Mouse (Mus musculus): Measurements from ENCODE around the gene Fadd.

DNA sequence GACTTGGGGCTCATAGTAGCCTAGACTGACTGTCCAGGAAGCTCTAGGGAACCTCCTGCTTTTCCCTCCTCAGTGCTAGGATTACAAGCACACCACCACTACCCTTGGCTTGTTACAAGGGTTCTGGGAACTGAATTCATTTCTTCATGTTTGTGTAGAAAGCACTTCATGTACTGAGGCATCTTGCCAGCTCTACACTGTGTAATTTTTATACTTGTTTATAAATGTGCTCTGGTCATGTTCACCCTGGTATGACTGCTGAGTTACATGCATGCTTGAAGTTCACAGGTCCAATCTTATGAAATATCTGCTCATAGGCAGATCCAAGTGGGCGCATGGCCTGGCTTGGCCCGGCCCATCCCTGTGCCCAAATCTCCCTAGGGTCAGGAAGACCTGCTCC is 22.0 kb upstream of the Fadd start:
- TF ChIP-seq CTCF (IDR thresholded peaks at IDR 0.05; ENCODE audit: low read depth) (no peak), EP300 (IDR thresholded peaks at IDR 0.05; ENCODE audit: low read depth) (no peak)

Measured in liver, embryonic 14.5 days (tissue).